Mouse (Mus musculus): ENCODE results near the gene Fastk.
"Not testable (repeated sequence)": the region's sequence is repeated elsewhere in the genome, so short reads cannot be mapped to it uniquely, and the experiment has no call there.

Gene Fastk

GRCm38 (mm10) chr5:24424004-24424781 is 20.9 kb downstream of the Fastk start:
- DNase-seq (ENCODE audit: low read depth, low spot score): no peak

- DNase-seq (ENCODE audit: low read depth, low spot score): peak; percentile 99
Measured at GRCm38 (mm10) chr5:24423129-24424003, 21.7 kb downstream of the Fastk start, which contains the start of the genes Cdk5 and Slc4a2. Gene Cdk5 (minus strand): TSS chr5:24423530. Gene Slc4a2 (plus strand): TSS chr5:24423837.

GRCm38 (mm10) chr5:24420381-24420780 is 24.7 kb downstream of the Fastk start:
- DNase-seq (ENCODE audit: low read depth, low spot score): no peak

DNA sequence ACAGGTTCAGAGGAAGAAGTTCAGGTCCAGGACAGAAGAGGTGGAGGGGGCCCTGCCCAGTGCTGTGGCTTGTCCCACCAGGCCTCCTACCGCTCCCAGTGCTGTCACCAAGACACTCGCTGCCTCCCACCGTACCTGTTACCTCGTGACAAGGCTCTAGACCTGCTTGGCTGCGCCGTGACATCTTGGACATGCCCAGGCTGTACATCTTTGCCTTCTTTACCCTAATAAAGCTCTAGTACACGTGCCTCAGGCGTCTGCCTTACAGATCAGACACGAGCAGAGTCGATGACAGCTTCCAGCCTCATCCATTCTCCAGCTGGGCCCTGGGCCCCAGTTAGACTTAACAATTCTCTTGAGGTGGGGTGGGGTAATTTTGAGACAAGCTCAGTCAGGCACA is 27.5 kb downstream of the Fastk start:
- no peak for DNase-seq (ENCODE audit: low read depth, low spot score)

DNA sequence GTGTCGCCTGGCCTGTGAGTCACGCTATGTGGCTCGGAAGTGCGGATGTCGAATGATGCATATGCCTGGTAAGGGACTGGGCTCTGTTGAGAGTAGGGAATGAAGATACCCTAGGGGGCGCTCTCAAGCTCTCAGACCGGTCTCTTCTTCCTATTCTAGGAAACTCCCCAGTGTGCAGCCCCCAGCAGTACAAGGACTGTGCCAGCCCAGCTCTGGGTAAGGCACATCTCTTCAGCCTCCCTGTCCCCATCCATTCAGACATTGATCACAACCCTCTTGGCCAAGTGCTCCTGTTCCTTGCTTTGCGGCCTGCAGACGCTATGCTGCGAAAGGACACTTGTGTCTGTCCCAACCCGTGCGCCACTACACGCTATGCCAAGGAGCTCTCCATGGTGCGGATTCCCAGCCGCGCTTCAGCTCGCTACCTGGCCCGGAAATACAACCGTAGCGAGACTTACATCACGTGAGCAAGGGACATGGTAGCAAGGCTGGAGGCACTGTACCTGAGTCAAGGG is 28.8 kb downstream of the Fastk start:
- DNase-seq (ENCODE audit: low read depth, low spot score): peak; percentile 65

GRCm38 (mm10) chr5:24413938-24414337 is 31.1 kb downstream of the Fastk start:
- no peak for DNase-seq (ENCODE audit: low read depth, low spot score)

- DNase-seq (ENCODE audit: low read depth, low spot score): no peak
Measured at GRCm38 (mm10) chr5:24413042-24413693, 31.9 kb downstream of the Fastk start, which contains the start of gene Asic3. Gene Asic3 (plus strand): TSS chr5:24413392.

DNA sequence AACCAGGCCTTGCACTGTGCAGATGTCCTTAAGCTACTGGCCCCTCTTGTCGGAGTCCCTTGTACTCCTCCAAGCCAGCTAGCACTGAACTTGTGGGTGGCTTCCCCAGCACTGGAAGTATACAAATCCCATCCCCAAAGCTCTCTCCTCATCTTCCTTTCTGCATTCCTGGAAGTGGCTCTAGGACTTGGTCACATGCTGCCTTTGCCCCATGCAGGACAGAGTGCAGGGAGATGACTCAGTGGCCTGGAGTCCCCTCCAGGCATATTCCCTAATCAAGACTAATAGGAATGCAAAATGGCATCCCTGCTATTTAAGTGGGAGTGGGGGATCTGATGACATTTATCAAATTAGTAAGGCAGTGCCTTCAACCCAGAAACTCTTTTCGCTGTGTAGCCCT is 33.0 kb downstream of the Fastk start:
- DNase-seq (ENCODE audit: low read depth, low spot score): no peak

- no peak for DNase-seq (ENCODE audit: low read depth, low spot score)
Measured at GRCm38 (mm10) chr5:24409466-24409865, 35.6 kb downstream of the Fastk start.

- no peak for DNase-seq (ENCODE audit: low read depth, low spot score)
Measured at GRCm38 (mm10) chr5:24408651-24409050, 36.4 kb downstream of the Fastk start.

DNA sequence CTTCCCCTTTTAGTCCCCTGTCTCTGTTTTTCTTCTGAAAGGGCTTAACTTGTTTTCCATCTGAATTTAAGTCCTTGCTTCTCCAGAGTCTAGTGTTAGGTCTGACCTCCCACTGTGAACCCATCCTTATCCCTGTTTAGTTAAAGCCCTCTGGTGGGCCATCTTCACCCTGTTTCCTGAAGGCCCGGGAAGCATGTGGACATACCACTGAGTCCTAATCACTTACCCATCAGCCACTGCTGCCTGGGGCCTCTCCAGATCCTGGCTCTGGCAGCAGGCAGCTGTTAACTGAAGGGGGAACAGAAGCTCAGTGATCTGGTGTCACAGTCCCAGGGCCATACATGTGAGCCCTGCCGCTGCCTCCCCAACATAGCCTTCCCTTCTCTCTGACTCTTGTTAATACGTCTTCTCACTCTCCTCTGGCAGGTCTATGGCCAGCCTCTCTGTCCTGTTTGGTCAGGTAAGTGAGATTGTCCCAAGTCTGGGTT is 39.7 kb downstream of the Fastk start:
- no peak for DNase-seq (ENCODE audit: low read depth, low spot score)

GRCm38 (mm10) chr5:24404594-24405360 is 40.3 kb downstream of the Fastk start:
- DNase-seq (ENCODE audit: low read depth, low spot score): no peak

DNA sequence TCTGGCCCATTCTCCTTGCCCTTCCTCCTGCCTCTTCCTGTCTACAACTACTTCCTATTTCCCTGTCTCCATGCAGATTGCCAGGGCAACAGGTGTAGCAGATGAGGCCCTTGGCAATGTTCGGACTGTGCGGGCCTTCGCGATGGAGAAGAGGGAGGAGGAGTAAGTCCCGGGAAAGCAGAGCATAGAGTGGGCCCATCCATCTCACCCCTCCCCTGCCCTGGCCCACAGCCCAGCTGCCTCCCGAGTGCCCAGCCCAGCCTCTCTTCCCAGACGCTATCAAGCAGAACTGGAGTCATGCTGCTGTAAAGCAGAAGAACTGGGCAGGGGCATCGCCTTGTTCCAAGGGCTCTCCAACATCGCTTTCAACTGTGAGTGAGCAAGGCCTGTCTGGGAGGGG is 43.1 kb downstream of the Fastk start:
- no peak for DNase-seq (ENCODE audit: low read depth, low spot score)

GRCm38 (mm10) chr5:24400911-24401605 is 44.0 kb downstream of the Fastk start:
- DNase-seq (ENCODE audit: low read depth, low spot score): no peak

GRCm38 (mm10) chr5:24400362-24400761 is 44.7 kb downstream of the Fastk start:
- no peak for DNase-seq (ENCODE audit: low read depth, low spot score)

DNA sequence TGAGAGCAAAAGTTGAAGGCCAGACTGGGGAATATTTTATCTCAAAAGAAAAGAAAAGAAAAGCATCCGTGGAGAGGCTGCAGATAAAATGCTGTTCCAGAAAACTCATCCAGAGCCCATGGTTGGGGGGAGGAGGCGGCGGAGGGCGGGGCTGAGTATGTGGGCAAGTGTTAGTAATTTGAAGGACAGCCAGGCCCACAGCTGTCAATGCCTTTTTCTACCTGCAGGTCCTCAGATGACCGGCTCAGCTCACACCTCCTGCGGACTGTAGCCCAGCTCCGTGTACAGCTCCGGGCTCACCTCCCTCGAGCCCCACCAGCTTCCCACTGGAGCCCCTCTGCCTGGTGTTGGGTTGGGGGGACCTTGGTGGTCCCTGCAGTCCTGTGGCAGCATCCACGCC is 45.4 kb downstream of the Fastk start:
- no peak for DNase-seq (ENCODE audit: low read depth, low spot score)

DNA sequence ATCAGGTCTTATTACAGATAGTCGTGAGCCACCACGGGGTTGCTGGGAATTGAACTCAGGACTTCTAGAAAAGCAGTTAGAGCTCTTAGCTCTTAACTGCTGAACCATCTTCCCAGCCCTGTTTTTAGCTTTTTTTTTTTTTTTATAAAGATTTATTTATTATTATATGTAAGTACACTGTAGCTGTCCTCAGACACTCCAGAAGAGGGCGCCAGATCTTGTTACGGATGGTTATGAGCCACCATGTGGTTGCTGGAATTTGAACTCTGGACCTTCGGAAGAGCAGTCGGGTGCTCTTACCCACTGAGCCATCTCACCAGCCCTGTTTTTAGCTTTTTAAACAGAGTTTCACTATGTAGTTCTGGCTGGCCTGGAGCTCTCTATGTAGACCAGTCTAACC is 48.8 kb downstream of the Fastk start:
- DNase-seq (ENCODE audit: low read depth, low spot score): not testable (repeated sequence)

GRCm38 (mm10) chr5:24394165-24394894 is 50.8 kb downstream of the Fastk start:
- DNase-seq (ENCODE audit: low read depth, low spot score): peak; percentile 97

- peak; percentile 76 for DNase-seq (ENCODE audit: low read depth, low spot score)
Measured at GRCm38 (mm10) chr5:24393392-24393997, 51.6 kb downstream of the Fastk start, which contains the start of gene Abcb8. Gene Abcb8 (plus strand): TSS chr5:24393663.

Measured in forelimb bud, embryonic 11.5 days (tissue).